Mouse (Mus musculus) liver, embryonic 13.5 days (tissue): Measurements from ENCODE around the gene Zfp692. TPM values are rescaled to one million over a fixed set of nuclear protein-coding genes. Genes with fewer than 3 reads are reported as not detected.
A peak's percentile ranks its signal among the peaks of the same experiment; 100 is the strongest.
"Not testable (repeated sequence)": the region's sequence is repeated elsewhere in the genome, so short reads cannot be mapped to it uniquely, and the experiment has no call there.

ENCODE experiments used
- ATAC-seq: fragments of 200-750 bp; cut with Nextera tagmentation; 2 replicates; pipeline ENCODE4 v1.8.0; 2017; ENCODE audit warnings: low read depth, mild to moderate bottlenecking, moderate number of reproducible peaks, moderate library complexity
- DNase-seq: peaks from one replicate; pipeline ENCODE4 v3.0.0; 2022
- H3K27ac ChIP-seq: fragments of 300-500 bp; sonication (generic); 2 replicates; pipeline ENCODE4 v1.5.1; 2015; ENCODE audit warnings: moderate library complexity, mild to moderate bottlenecking, inconsistent platforms
- H3K27me3 ChIP-seq: fragments of 300-500 bp; sonication (generic); 2 replicates; pipeline ENCODE4 v1.6.1; 2015; ENCODE audit warnings: mild to moderate bottlenecking, inconsistent platforms
- H3K36me3 ChIP-seq: fragments of 300-500 bp; sonication (generic); 2 replicates; pipeline ENCODE4 v1.6.1; 2015; ENCODE audit warnings: mild to moderate bottlenecking, inconsistent platforms
- H3K4me1 ChIP-seq: fragments of 300-500 bp; sonication (generic); replicated peaks from 2 replicates; pipeline ENCODE4 v1.6.1; 2015; ENCODE audit warnings: inconsistent platforms
- H3K4me2 ChIP-seq: fragments of 300-500 bp; sonication (generic); 2 replicates; pipeline ENCODE4 v1.6.1; 2015; ENCODE audit warnings: inconsistent platforms, mild to moderate bottlenecking, moderate library complexity
- H3K4me3 ChIP-seq: fragments of 300-500 bp; sonication (generic); replicated peaks from 2 replicates; pipeline ENCODE4 v1.5.1; 2015; ENCODE audit warnings: mild to moderate bottlenecking, inconsistent platforms
- H3K9ac ChIP-seq: fragments of 300-500 bp; sonication (generic); 2 replicates; pipeline ENCODE4 v1.6.1; 2015; ENCODE audit warnings: mild to moderate bottlenecking, inconsistent platforms
- H3K9me3 ChIP-seq: fragments of 300-500 bp; sonication (generic); replicated peaks from 2 replicates; pipeline ENCODE4 v1.6.1; 2016; ENCODE audit warnings: inconsistent platforms
- WGBS: fragments of 180-500 bp; shearing (Covaris S2); methylation state at CpG from one replicate; pipeline ENCODE4 v1.1.7; 2015; ENCODE audit not compliant: insufficient replicate concordance; 5-methylcytosine and 5-hydroxymethylcytosine counted together
- polyA plus RNA-seq: library from polyadenylated mRNA; unstranded; fragments of >200 nt; fragmentation: Nextera tagmentation; extraction: Ambion mirVana; gene quantifications from 2 replicates; pipeline ENCODE4 v1.2.1, GENCODE M21; 2015

The Zfp692 gene
- polyA plus RNA-seq, 1 experiment from 2014 or later, result 12.6 TPM

DNA sequence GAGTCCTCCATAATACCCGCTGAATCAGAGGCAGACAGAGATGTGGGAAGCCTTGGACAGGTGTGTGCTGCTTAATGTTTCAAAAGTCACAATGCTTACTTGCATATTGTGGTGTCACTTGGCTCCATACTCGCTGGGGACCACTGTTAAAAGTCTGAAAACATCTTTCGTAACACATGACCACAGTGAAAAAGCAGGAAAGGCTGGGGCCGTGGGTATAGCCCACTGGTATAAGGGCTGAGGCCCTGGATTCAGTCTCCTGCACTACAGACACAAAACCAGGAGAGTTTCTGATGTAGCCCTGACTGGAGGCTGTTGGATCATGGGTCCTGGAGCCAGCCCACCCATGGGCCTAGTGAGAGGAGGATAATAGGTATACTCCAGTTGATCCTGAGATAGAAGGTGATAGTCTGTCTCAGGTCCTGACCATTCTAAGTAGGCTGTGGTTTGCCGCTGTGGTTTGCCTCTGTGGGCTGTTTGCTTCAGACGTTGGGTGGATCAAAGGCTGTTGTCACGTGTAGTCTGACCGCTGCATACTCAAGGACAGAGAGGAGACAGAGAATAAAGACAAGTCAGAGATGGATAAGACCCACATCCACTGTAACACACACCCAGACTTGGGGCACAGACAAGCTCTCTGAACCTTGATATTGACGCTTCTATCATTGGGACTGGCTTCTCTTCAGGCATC lies 16.7 kb upstream of the Zfp692 start:
- Histone ChIP-seq H3K4me2 (no peak overlapping the region), H3K9me3 (no peaks in the 10 kb centered on the region), H3K36me3 (no peaks in the 10 kb centered on the region), H3K27ac (no peak overlapping the region), H3K27me3 (peaks cover 5% of the 10 kb centered on the region), H3K4me3 (no peak overlapping the region), H3K4me1 (no peaks in the 10 kb centered on the region), H3K9ac (no peak overlapping the region)
- no peak for DNase-seq
- 32% methylated on average over 9 of the region's 9 CpGs for WGBS
- ATAC-seq, result no peak

DNA sequence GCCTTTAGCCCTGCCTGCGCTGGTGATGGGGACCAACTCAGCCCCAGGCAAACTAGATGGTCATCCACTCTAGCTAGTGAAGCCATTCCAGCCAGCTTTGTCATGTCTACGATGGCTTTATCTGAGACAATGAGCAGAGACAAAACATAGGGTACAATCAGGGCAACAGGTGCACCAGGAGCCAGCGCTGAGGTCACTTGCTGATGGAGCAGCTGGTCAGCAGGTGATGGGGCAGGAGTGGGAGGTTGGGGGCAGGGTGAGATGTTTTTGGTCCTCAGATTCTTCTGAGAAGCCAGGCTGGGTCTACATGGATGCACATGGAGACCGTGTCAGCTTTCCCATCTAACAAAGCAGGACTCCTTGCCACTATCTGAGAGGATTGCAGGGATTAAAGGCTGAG lies 16.1 kb upstream of the Zfp692 start:
- 60% methylated on average over 4 of the region's 4 CpGs for WGBS
- Histone ChIP-seq H3K4me3 (no peak overlapping the region), H3K36me3 (no peaks in the 10 kb centered on the region), H3K27ac (no peak overlapping the region), H3K4me1 (no peaks in the 10 kb centered on the region), H3K27me3 (peaks cover 4% of the 10 kb centered on the region), H3K4me2 (no peak overlapping the region), H3K9me3 (no peaks in the 10 kb centered on the region), H3K9ac (no peak overlapping the region)
- no peak for ATAC-seq
- no peak for DNase-seq

DNA sequence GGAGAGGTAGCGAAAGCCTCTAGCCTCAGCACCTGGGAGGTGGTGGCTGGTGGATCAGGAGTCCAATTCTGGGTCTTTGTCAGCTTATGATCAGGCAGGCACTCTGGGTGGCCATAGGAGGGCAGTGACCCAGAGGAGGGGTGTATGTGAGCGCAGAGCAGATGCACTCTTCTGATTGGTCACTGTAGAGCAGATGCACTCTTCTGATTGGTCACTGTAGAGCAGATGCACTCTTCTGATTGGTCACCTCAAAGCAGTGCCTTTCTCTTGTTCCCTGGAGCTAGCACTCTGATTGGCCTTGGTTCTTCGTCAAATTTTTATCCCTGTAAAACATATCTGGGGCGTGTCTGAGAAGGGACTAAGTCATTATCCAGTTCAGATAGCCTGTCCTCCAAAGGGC lies 14.1 kb upstream of the Zfp692 start:
- H3K4me1 ChIP-seq, result no peaks in the 10 kb centered on the region
- H3K9ac ChIP-seq, result no peak overlapping the region
- H3K27me3 ChIP-seq, result no peaks in the 10 kb centered on the region; the same call in 1 of the 2 replicates
- H3K4me2 ChIP-seq, result no peak overlapping the region
- 46% methylated on average over 4 of the region's 4 CpGs for WGBS
- no peaks in the 10 kb centered on the region for H3K9me3 ChIP-seq
- no peaks in the 10 kb centered on the region for H3K36me3 ChIP-seq
- no peak overlapping the region for H3K27ac ChIP-seq
- no peak overlapping the region for H3K4me3 ChIP-seq
- ATAC-seq, result peak; percentile 43; the same call in 1 of the 2 replicates
- no peak for DNase-seq

DNA sequence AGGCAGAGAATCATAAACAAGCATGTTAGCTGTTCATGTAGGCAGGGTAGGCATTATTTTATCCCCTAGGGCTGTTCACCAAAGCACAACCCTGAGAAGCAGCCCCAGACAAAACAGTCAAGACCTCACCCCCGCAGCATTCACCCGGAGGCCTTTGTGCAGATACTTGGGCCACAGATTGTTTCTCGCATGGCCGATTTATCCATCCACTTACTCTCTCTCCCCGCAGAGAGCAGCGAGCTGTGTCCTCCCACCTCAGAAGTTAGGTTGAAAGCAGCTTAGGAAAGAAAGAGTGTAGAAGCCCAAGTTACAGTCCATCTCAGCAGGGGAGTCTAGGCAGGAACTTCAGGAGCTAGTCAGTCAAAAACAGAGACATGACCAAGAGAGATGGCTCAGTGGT lies 9.5 kb upstream of the Zfp692 start:
- peaks cover 13% of the 10 kb centered on the region for H3K4me1 ChIP-seq
- no peak overlapping the region for H3K9ac ChIP-seq
- H3K9me3 ChIP-seq, result no peaks in the 10 kb centered on the region
- 72% methylated on average over 6 of the region's 6 CpGs for WGBS
- no peaks in the 10 kb centered on the region for H3K36me3 ChIP-seq
- H3K4me2 ChIP-seq, result no peak overlapping the region
- H3K27me3 ChIP-seq, result no peaks in the 10 kb centered on the region
- DNase-seq (no peak), ATAC-seq (no peak)
- H3K4me3 ChIP-seq, result no peak overlapping the region
- H3K27ac ChIP-seq, result no peak overlapping the region

DNA sequence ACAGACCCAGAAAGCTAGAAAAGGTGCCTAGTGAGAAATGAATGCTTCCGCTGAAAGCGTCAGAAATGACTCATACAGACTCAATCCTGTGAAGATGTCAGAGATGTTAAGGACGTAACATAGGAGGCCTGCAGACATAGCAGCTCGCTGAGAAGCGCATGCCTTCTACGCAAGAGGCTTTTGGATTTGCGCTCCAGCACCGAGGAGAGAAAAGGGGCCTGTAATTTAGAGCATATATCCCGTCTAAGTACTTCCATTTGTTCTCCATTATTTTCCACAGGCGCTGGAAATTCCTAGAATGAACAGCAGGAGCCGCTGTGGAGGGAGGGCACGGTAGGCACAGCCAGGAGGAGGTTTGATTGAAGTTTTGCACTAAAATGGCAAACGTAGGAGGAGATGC lies 5.8 kb upstream of the Zfp692 start:
- ATAC-seq, result no peak
- Histone ChIP-seq H3K4me3 (peak overlapping the region; percentile 69), H3K4me2 (peak overlapping the region; percentile 72), H3K9me3 (no peaks in the 10 kb centered on the region), H3K27me3 (no peaks in the 10 kb centered on the region), H3K9ac (peak overlapping the region; percentile 78), H3K36me3 (no peaks in the 10 kb centered on the region), H3K4me1 (peaks cover 23% of the 10 kb centered on the region), H3K27ac (no peak overlapping the region; the same call in 1 of the 2 replicates)
- peak; percentile 64 for DNase-seq
- 23% methylated on average over 13 of the region's 13 CpGs for WGBS

DNA sequence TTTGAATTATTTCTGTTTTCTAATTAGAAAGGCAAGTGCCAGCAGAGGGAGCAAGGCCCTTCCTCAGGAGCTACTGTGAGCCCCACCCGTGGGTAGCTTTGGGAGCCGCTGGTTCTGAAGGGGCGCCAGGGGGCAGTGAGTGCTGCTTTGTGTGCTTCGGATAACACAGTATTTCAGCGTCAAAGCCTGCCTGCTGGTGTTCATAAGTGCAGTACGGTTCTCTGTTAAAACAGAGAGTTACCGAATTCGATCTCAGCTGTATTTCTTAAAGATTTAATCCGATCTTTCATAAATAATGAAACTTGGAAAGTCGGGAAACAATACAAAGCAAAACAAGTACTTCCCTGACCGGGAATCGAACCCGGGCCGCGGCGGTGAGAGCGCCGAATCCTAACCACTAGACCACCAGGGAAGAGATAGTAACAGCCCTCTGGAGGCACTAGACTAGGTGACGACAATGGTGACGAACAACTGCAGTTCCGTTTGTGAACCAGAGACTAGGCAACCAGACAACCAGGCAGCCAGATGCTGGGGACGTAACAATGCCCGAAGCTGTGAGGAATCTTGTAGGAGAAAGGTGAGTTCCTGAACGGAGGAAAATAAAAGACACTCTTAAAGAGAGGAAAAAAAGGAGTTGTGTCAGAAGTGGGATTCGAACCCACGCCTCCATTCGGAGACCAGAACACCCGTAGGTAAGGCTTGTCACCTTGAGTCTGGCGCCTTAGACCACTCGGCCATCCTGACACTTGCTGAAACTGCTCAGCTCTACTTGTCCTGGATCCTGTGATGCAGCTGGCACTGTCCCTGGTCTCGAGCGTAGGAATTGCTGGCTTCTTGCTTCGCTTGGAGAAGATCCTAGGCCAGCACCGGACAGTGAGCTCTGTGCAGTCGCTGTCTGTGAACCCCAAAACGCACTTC lies 4.8 kb upstream of the Zfp692 start:
- Histone ChIP-seq H3K27me3 (no peaks in the 10 kb centered on the region), H3K4me2 (peak overlapping the region; percentile 72), H3K4me3 (peak overlapping the region; percentile 69), H3K9me3 (no peaks in the 10 kb centered on the region), H3K36me3 (no peaks in the 10 kb centered on the region), H3K27ac (peak overlapping the region; percentile 88), H3K9ac (peak overlapping the region; percentile 78), H3K4me1 (peaks cover 31% of the 10 kb centered on the region)
- under 1% methylated on average over 36 of the region's 36 CpGs for WGBS
- DNase-seq, result peak; percentile 96
- ATAC-seq, result peak; percentile 85

DNA sequence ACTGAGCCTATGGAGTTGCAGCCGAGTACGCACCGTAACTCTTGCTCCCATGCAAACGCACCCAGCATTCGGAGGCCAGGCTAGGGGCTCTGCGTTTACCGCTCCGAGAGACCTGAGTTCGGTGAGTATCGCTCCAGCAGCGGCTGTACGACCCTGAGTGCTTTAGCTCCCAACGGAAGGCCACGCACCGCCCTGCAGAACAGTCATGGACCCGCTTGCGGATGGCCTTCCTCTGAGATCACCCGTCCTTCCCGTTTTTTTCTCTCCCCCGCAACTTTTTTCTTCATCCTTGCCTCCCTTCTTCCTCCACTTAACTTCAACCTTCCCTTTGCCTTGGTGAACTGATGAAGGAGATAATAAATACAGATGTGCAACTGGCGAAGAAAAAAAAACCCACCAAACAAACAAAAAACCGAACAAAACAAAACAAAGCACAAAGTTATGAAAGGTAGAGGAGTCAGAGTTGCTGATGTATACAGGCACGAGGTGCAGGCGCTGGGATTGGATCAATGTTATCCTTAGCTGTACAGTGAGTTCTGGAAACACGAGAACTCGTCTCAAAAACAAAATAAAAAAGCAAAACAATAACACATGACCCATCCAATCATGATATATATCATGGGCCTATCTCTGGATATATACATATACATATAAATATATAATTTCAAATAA lies 4.0 kb upstream of the Zfp692 start:
- Histone ChIP-seq H3K4me1 (peaks cover 39% of the 10 kb centered on the region), H3K27me3 (no peaks in the 10 kb centered on the region), H3K4me3 (peak overlapping the region; percentile 69), H3K9ac (peak overlapping the region; percentile 78), H3K9me3 (no peaks in the 10 kb centered on the region), H3K36me3 (no peaks in the 10 kb centered on the region), H3K27ac (peak overlapping the region; percentile 88), H3K4me2 (peak overlapping the region; percentile 72)
- WGBS, result 2% methylated on average over 26 of the region's 26 CpGs
- DNase-seq, result no peak
- peak; percentile 55; the same call in 1 of the 2 replicates for ATAC-seq

DNA sequence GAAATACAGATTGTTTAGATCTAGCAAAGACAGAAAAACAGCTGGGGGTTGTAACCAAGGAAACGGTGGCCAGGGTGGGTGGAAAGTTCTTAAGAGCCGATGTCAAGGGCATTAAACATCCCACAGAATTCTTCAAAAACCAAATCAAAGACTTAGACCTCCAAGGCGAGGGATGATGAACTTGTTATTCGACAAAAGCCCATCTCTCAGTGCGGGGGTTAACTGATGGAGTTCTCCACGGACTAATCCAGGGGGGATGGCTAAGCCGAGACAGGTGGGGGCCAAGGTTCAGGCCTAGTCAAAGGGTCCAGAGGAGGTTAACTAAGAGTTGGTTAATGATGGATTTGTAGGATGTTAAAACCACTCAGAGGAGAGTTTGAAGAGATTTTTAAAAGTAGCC lies 3.3 kb upstream of the Zfp692 start:
- 50% methylated on average over 7 of the region's 7 CpGs for WGBS

DNA sequence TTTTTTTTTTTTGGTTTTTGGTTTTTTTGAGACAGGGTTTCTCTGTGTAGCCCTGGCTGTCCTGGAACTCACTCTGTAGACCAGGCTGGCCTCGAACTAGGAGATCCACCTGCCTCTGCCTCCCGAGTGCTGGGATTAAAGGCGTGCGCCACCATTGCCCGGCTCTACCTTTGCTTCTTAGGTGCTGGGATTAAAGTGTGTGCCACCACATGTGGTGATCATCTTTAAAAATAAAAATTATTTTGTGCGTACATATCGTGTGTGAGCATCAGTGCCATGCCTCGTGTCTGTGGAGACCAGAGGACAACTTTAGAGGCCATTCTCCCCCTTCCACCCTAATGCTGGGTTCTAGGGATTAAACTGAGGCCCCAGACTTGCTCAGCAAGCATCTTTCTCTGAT lies 1.6 kb upstream of the Zfp692 start:
- H3K27me3 ChIP-seq, DNase-seq, ATAC-seq, H3K4me2 ChIP-seq, H3K9me3 ChIP-seq, H3K27ac ChIP-seq, H3K4me3 ChIP-seq, H3K9ac ChIP-seq: not testable (repeated sequence)
- peaks cover 43% of the 10 kb centered on the region for H3K4me1 ChIP-seq
- H3K36me3 ChIP-seq, result peaks cover 15% of the 10 kb centered on the region
- 84% methylated on average over 8 of the region's 8 CpGs for WGBS

More for the DNA sequence above, 3.3 kb upstream of the Zfp692 start:
- Histone ChIP-seq H3K4me3 (peak overlapping the region; percentile 39), H3K4me2 (peak overlapping the region; percentile 67), H3K36me3 (0 out of 2 replicates have a peak, but pooled peaks cover under 1% of the 10 kb centered on the region), H3K9ac (peak overlapping the region; percentile 51), H3K4me1 (peaks cover 43% of the 10 kb centered on the region), H3K9me3 (no peaks in the 10 kb centered on the region), H3K27me3 (no peaks in the 10 kb centered on the region), H3K27ac (peak overlapping the region; percentile 39; the same call in 1 of the 2 replicates)
- ATAC-seq, result no peak
- DNase-seq, result no peak

DNA sequence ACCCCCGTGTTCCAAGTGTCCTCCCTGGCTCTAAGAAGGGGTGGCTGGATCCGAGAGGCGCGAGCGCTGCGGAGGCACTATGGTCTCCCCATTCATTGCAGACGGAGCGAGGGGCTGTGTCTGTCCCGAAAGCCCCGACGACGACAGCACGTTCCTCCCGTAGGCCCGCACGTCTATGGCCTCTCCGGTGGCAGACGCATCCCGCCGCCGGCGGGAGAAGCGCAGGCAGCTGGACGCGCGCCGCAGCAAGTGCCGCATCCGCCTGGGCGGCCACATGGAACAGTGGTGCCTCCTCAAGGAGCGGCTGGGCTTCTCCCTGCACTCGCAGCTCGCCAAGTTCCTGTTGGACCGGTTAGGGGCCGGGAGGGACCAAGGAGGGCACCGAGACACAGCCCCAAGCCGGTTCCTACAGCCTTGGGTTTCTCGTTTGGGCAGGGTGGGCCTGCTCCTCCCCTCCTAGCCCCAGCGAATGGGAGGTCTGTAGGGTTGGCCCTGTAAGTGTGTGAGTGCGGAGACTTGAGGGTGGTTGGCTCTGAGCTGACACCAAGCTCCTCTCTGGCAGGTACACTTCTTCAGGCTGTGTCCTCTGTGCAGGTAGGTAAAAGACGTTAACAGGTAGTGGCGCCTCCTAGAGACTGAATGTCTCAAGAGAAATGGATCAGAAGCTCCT lies 677 bp downstream of the Zfp692 start:
- under 1% methylated on average over 42 of the region's 42 CpGs for WGBS
- H3K4me3 ChIP-seq, result peak overlapping the region; percentile 82
- peak; percentile 66 for DNase-seq
- H3K27ac ChIP-seq, result peak overlapping the region; percentile 86
- no peaks in the 10 kb centered on the region for H3K9me3 ChIP-seq
- H3K9ac ChIP-seq, result peak overlapping the region; percentile 92
- H3K4me2 ChIP-seq, result peak overlapping the region; percentile 99
- H3K36me3 ChIP-seq, result peaks cover 26% of the 10 kb centered on the region
- peaks cover 30% of the 10 kb centered on the region for H3K4me1 ChIP-seq
- no peaks in the 10 kb centered on the region for H3K27me3 ChIP-seq
- ATAC-seq, result peak; percentile 82
